Mouse (Mus musculus) neural tube, embryonic 14.5 days (tissue): ENCODE measurements around the gene Dnajc11. TPM values are rescaled to one million over a fixed set of nuclear protein-coding genes. Genes with fewer than 3 reads are reported as not detected.
A peak's percentile ranks its signal among the peaks of the same experiment; 100 is the strongest.

Experiments used
- ATAC-seq: fragments of 200-750 bp; cut with Nextera tagmentation; 2 replicates; pipeline ENCODE4 v1.8.0; 2017; ENCODE audit warnings: low read depth, mild to moderate bottlenecking, moderate TSS enrichment, moderate library complexity
- H3K27ac ChIP-seq: fragments of 300-500 bp; sonication (generic); 2 replicates; pipeline ENCODE4 v1.5.1; 2014; ENCODE audit warnings: low read depth, mild to moderate bottlenecking, control low read depth, low read length, moderate library complexity, mixed read lengths
- H3K27me3 ChIP-seq: fragments of 300-500 bp; sonication (generic); 2 replicates; pipeline ENCODE4 v1.6.1; 2014; ENCODE audit warnings: low read length; ENCODE audit not compliant: control insufficient read depth, insufficient read depth
- H3K36me3 ChIP-seq: fragments of 300-500 bp; sonication (generic); 2 replicates; pipeline ENCODE4 v1.6.1; 2014; ENCODE audit warnings: low read length, mixed read lengths; ENCODE audit not compliant: control insufficient read depth, insufficient read depth
- H3K4me1 ChIP-seq: fragments of 300-500 bp; sonication (generic); 2 replicates; pipeline ENCODE4 v1.6.1; 2014; ENCODE audit warnings: low read length; ENCODE audit not compliant: control insufficient read depth, insufficient read depth
- H3K4me2 ChIP-seq: fragments of 300-500 bp; sonication (generic); 2 replicates; pipeline ENCODE4 v1.6.1; 2014; ENCODE audit warnings: mild to moderate bottlenecking, low read depth, low read length, control low read depth
- H3K4me3 ChIP-seq: fragments of 300-500 bp; sonication (generic); 2 replicates; pipeline ENCODE4 v1.5.1; 2014; ENCODE audit warnings: low read depth, low read length, control low read depth, mixed read lengths
- H3K9ac ChIP-seq: fragments of 300-500 bp; sonication (generic); replicated peaks from 2 replicates; pipeline ENCODE4 v1.6.1; 2014; ENCODE audit warnings: low read depth, mild to moderate bottlenecking, control low read depth, low read length, mixed read lengths
- H3K9me3 ChIP-seq: fragments of 300-500 bp; sonication (generic); 2 replicates; pipeline ENCODE4 v1.6.1; 2016; ENCODE audit warnings: low read length; ENCODE audit not compliant: control insufficient read depth
- WGBS: fragments of 180-500 bp; shearing (Covaris S2); extraction: QIAGEN DNeasy Blood & Tissue Kit; methylation state at CpG from one replicate; pipeline ENCODE4 v1.1.7; 2014; 5-methylcytosine and 5-hydroxymethylcytosine counted together
- polyA plus RNA-seq: library from polyadenylated mRNA; unstranded; fragments of >200 nt; fragmentation: Nextera tagmentation; extraction: Ambion mirVana; gene quantifications from 2 replicates; pipeline ENCODE4 v1.2.1, GENCODE M21; 2014

Gene Dnajc11
- polyA plus RNA-seq, 1 experiment from 2014 or later, result 82.4 TPM

- Histone ChIP-seq H3K27ac (no peak overlapping the region), H3K9me3 (no peaks in the 10 kb centered on the region), H3K9ac (no peak overlapping the region), H3K4me2 (no peak overlapping the region), H3K4me1 (0 out of 2 replicates have a peak, but pooled peaks cover 5% of the 10 kb centered on the region), H3K27me3 (no peaks in the 10 kb centered on the region), H3K4me3 (no peak overlapping the region), H3K36me3 (peaks cover 23% of the 10 kb centered on the region)
- no peak for ATAC-seq
- 97% methylated on average over 3 of the region's 3 CpGs for WGBS
These were observed 42.0 kb downstream of the Dnajc11 start for GRCm38 (mm10) chr4:151975441-151975840.

DNA sequence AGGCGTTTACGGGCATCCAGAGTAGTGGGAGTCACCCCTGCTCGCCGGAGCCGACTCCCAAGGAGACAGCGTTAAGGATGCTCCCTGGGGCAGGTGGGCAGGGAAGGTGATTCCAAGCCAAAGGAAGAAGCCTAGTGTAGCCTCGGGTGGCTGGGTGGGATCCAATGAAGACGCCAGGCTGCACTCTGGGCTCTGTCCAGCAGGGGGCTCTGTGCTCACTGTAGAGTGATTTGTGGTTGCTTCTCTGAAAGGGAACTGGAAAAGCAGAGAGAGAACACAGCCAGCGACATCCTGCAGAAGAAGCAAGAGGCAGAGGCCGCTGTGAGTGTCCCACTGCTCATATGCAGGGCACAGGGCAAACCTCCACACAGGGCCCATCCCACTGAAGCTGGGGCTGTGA lies 44.3 kb downstream of the Dnajc11 start:
- ATAC-seq, result peak; percentile 5; the same call in 1 of the 2 replicates
- 0 out of 2 replicates have a peak, but pooled peaks cover 5% of the 10 kb centered on the region for H3K4me1 ChIP-seq
- no peaks in the 10 kb centered on the region for H3K9me3 ChIP-seq
- no peak overlapping the region for H3K4me2 ChIP-seq
- peaks cover 26% of the 10 kb centered on the region for H3K36me3 ChIP-seq
- H3K9ac ChIP-seq, result 0 out of 2 replicates have a peak overlapping the region, but pooled peaks have one; percentile 28
- H3K4me3 ChIP-seq, result no peak overlapping the region
- H3K27me3 ChIP-seq, result no peaks in the 10 kb centered on the region
- WGBS, result 36% methylated on average over 10 of the region's 10 CpGs
- peak overlapping the region; percentile 28; the same call in 1 of the 2 replicates for H3K27ac ChIP-seq

DNA sequence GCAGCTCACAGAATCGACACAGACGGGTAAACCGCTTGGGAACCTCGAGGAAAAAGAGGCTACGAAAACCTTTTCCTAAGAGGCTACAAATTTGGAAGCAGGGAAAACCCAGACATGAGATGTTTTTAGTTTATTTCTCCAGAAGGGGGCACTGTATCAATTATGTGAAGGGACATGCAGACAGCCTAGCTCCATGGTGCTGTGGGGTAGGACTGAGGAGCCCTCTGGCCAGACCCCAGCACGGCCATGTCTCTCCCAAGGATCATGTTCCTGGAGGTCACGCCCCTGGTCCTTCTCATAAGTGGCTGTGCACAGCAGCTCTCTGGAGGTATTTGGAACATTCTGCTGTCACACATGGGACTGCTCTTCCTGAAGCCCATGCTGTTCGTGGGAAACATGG lies 47.2 kb downstream of the Dnajc11 start:
- ATAC-seq, result no peak
- WGBS, result 84% methylated on average over 8 of the region's 8 CpGs
- Histone ChIP-seq H3K4me3 (no peak overlapping the region), H3K27me3 (no peaks in the 10 kb centered on the region), H3K36me3 (peaks cover 21% of the 10 kb centered on the region), H3K9ac (no peak overlapping the region), H3K27ac (no peak overlapping the region), H3K9me3 (no peaks in the 10 kb centered on the region), H3K4me1 (0 out of 2 replicates have a peak, but pooled peaks cover 5% of the 10 kb centered on the region), H3K4me2 (no peak overlapping the region)

DNA sequence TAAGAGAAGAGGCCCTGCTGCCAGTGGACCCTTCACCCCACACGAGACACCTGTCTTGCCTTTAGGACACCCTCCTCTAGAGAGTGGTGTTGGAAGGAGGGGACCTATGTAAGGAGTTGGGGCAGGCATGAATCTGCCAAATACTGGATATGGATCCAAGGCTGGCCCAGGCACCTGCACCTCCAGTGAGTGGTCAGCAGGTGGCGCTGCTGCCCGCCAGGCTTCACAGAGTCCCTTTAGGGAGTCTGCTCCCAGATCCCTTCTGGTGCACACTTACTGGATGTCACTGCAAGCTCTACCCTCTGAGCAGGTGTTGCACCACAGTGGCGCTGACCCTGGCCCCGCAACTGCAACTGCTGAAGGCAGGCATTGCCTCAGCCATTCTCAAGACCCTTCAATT lies 47.9 kb downstream of the Dnajc11 start:
- H3K4me1 ChIP-seq, result 0 out of 2 replicates have a peak, but pooled peaks cover 5% of the 10 kb centered on the region
- 14% methylated on average over 5 of the region's 5 CpGs for WGBS
- ATAC-seq, result peak; percentile 54; the same call in 1 of the 2 replicates
- H3K27ac ChIP-seq, result no peak overlapping the region
- no peaks in the 10 kb centered on the region for H3K9me3 ChIP-seq
- H3K27me3 ChIP-seq, result no peaks in the 10 kb centered on the region
- peaks cover 22% of the 10 kb centered on the region for H3K36me3 ChIP-seq
- no peak overlapping the region for H3K4me3 ChIP-seq
- no peak overlapping the region for H3K9ac ChIP-seq
- H3K4me2 ChIP-seq, result no peak overlapping the region

- H3K36me3 ChIP-seq, result peaks cover 22% of the 10 kb centered on the region
- H3K9me3 ChIP-seq, result no peaks in the 10 kb centered on the region
- no peaks in the 10 kb centered on the region for H3K27me3 ChIP-seq
- no peak overlapping the region for H3K4me2 ChIP-seq
- peaks cover 8% of the 10 kb centered on the region; the same call in 1 of the 2 replicates for H3K4me1 ChIP-seq
- H3K4me3 ChIP-seq, result no peak overlapping the region
- no peak for ATAC-seq
- 71% methylated on average over 17 of the region's 17 CpGs for WGBS
- no peak overlapping the region for H3K9ac ChIP-seq
- H3K27ac ChIP-seq, result no peak overlapping the region
These were observed 49.6 kb downstream of the Dnajc11 start for GRCm38 (mm10) chr4:151983043-151983442.

GRCm38 (mm10) chr4:151983560-151983959 lies 50.1 kb downstream of the Dnajc11 start:
- 42% methylated on average over 8 of the region's 9 CpGs for WGBS
- Histone ChIP-seq H3K4me2 (no peak overlapping the region), H3K4me3 (no peak overlapping the region), H3K4me1 (peaks cover 7% of the 10 kb centered on the region; the same call in 1 of the 2 replicates), H3K36me3 (peaks cover 22% of the 10 kb centered on the region), H3K27me3 (no peaks in the 10 kb centered on the region), H3K9me3 (no peaks in the 10 kb centered on the region), H3K27ac (no peak overlapping the region), H3K9ac (no peak overlapping the region)
- ATAC-seq, result no peak

DNA sequence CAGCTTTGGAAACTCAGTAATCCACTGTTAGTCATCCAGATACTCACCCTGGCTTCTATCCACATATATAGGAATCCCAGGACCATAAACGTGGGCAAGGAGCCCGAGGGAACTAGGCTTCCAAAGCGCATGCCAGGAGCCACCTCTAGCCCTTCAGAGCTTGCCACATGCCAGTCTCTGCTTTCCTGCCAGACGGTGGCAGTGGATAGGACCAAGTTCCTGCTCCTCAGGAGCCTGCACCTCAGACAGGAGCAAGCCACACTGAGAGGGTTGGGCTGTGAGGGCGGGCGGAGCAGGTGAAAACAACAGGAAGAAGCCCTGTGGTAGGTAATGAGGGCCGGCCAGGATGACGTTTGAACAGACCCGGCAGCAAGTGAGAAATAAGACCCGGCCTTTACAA lies 52.4 kb downstream of the Dnajc11 start:
- Histone ChIP-seq H3K4me1 (peaks cover 7% of the 10 kb centered on the region; the same call in 1 of the 2 replicates), H3K4me3 (no peak overlapping the region), H3K27ac (no peak overlapping the region), H3K9me3 (no peaks in the 10 kb centered on the region), H3K36me3 (peaks cover 15% of the 10 kb centered on the region), H3K9ac (no peak overlapping the region), H3K4me2 (no peak overlapping the region), H3K27me3 (no peaks in the 10 kb centered on the region)
- WGBS, result 33% methylated on average over 10 of the region's 10 CpGs
- no peak for ATAC-seq

DNA sequence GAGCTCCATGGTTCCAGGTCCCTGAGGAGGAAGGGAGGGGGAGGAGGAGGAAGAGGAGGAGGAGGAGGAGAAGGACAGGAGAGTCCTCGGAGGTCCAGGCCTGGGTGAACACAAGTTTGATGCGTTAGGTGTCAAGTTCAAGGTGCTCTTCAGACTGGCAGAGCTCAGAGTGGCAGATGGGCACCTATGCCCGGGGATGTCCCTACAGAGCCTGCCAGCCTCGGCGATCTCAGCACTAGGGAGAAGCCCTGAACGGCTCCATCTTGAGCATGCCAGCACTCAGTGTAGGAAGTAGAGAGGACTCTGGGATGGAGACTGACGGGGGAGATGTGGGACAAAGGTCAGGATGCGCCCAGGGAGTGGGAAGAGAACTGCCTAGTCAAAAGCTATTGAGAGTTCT lies 53.2 kb downstream of the Dnajc11 start:
- Histone ChIP-seq H3K27me3 (no peaks in the 10 kb centered on the region), H3K9me3 (no peaks in the 10 kb centered on the region), H3K36me3 (peaks cover 21% of the 10 kb centered on the region), H3K4me2 (no peak overlapping the region), H3K4me1 (peaks cover 7% of the 10 kb centered on the region; the same call in 1 of the 2 replicates), H3K4me3 (no peak overlapping the region), H3K9ac (no peak overlapping the region), H3K27ac (no peak overlapping the region)
- WGBS, result 67% methylated on average over 8 of the region's 8 CpGs
- no peak for ATAC-seq

DNA sequence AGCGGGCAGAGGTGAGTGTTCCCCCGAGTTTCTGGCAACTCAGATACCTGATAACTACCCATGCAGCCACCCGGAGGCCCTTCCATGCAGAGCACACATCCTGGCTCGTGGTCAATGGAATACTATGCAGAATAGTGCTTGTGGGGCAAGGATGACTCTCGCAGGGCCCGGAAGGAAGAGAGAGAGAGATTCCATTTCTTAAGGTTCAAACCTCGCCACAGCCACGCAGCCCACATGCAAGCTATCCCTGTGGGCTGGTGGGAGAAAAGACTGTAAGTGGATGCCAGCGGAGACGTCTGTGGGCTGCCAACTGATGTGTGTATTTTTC lies 54.5 kb downstream of the Dnajc11 start:
- H3K36me3 ChIP-seq, result peaks cover 24% of the 10 kb centered on the region
- H3K9me3 ChIP-seq, result no peaks in the 10 kb centered on the region
- H3K27me3 ChIP-seq, result no peaks in the 10 kb centered on the region
- peak overlapping the region; percentile 73 for H3K4me2 ChIP-seq
- peaks cover 7% of the 10 kb centered on the region; the same call in 1 of the 2 replicates for H3K4me1 ChIP-seq
- H3K9ac ChIP-seq, result peak overlapping the region; percentile 86
- 32% methylated on average over 10 of the region's 10 CpGs for WGBS
- ATAC-seq, result no peak
- peak overlapping the region; percentile 63; the same call in 1 of the 2 replicates for H3K27ac ChIP-seq
- peak overlapping the region; percentile 71 for H3K4me3 ChIP-seq
